Mouse (Mus musculus) limb, embryonic 12.5 days (tissue): Measurements from ENCODE around the gene Mien1. TPM values are rescaled to one million over a fixed set of nuclear protein-coding genes. Genes with fewer than 3 reads are reported as not detected.

Experiments used
- ATAC-seq: fragments of 200-750 bp; cut with Nextera tagmentation; 2 replicates; pipeline ENCODE4 v1.8.0; 2017; ENCODE audit warnings: low read depth, moderate TSS enrichment; ENCODE audit not compliant: insufficient number of reproducible peaks, insufficient read depth, low FRiP score, low TSS enrichment
- H3K27ac ChIP-seq: fragments of 300-500 bp; sonication (generic); 2 replicates; pipeline ENCODE4 v1.5.1; 2016; ENCODE audit warnings: mild to moderate bottlenecking, moderate library complexity
- H3K27me3 ChIP-seq: fragments of 300-500 bp; sonication (generic); 2 replicates; pipeline ENCODE4 v1.6.1; 2016; ENCODE audit warnings: mild to moderate bottlenecking, moderate library complexity
- H3K36me3 ChIP-seq: fragments of 300-500 bp; sonication (generic); 2 replicates; pipeline ENCODE4 v1.6.1; 2016; ENCODE audit warnings: mild to moderate bottlenecking, moderate library complexity
- H3K4me1 ChIP-seq: fragments of 300-500 bp; sonication (generic); replicated peaks from 2 replicates; pipeline ENCODE4 v1.6.1; 2016
- H3K4me2 ChIP-seq: fragments of 300-500 bp; sonication (generic); 2 replicates; pipeline ENCODE4 v1.6.1; 2016; ENCODE audit warnings: mild to moderate bottlenecking, moderate library complexity
- H3K4me3 ChIP-seq: fragments of 300-500 bp; sonication (generic); replicated peaks from 2 replicates; pipeline ENCODE4 v1.5.1; 2016; ENCODE audit warnings: mild to moderate bottlenecking
- H3K9ac ChIP-seq: fragments of 300-500 bp; sonication (generic); replicated peaks from 2 replicates; pipeline ENCODE4 v1.6.1; 2016; ENCODE audit warnings: mild to moderate bottlenecking, moderate library complexity
- H3K9me3 ChIP-seq: fragments of 300-500 bp; sonication (generic); 2 replicates; pipeline ENCODE4 v1.6.1; 2016; ENCODE audit warnings: mild to moderate bottlenecking, moderate library complexity
- WGBS: fragments of 180-500 bp; shearing (Covaris S2); methylation state at CpG from one replicate; pipeline ENCODE4 v1.1.7; 2016; 5-methylcytosine and 5-hydroxymethylcytosine counted together
- polyA plus RNA-seq: library from polyadenylated mRNA; unstranded; fragments of >200 nt; fragmentation: Nextera tagmentation; extraction: Ambion mirVana; gene quantifications from 2 replicates; pipeline ENCODE4 v1.2.1, GENCODE M21; 2016

Gene Mien1
- polyA plus RNA-seq, 1 experiment from 2014 or later, result 79.8 TPM

DNA sequence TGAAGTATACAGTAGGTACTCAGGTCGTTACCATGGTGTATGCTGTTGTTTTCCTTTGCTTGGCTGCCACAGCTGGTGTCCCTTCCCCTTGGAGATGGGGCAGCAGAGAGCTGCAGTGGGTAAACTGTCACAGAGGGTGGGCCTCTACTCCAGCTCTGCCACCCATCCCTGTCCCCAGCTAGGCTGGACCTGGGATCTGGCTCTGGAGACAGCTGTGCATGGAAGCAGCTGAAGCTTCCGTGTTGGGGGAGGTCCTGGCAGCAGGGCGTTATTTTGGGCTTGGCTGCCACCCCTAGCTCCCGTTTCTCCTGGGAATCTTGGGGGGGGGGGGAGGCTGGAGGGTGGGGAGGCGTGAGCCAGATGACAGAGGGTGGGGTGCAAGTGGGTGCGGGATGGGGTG is 20.5 kb downstream of the Mien1 start:
- H3K27ac ChIP-seq, result no peak overlapping the region
- H3K9me3 ChIP-seq, result no peaks in the 10 kb centered on the region
- H3K9ac ChIP-seq, result no peak overlapping the region
- H3K4me2 ChIP-seq, result no peak overlapping the region
- ATAC-seq, result no peak
- 0 out of 2 replicates have a peak, but pooled peaks cover 2% of the 10 kb centered on the region for H3K27me3 ChIP-seq
- peaks cover 50% of the 10 kb centered on the region for H3K36me3 ChIP-seq
- peaks cover 30% of the 10 kb centered on the region for H3K4me1 ChIP-seq
- WGBS, result 59% methylated on average over 5 of the region's 6 CpGs
- no peak overlapping the region for H3K4me3 ChIP-seq

DNA sequence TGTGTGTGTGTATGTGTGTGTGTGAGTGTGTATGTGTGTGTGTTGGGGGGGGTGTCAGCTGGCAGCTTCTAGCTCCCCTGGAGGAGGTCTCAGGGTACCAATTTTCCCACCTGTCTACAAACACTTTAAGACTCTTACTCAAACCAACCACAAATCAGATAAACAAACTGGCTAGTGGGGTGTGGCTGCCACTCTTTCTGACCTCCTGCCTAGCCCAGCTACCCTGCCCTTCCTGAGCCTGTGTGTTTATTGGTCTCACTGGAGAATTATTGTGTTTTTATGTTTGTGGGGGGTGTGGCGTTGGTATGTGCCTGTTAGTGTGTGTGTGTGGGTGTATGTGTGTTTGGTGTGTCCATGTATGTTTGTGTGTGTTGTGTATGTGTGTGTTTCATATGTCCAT is 21.7 kb downstream of the Mien1 start:
- ATAC-seq, result no peak
- H3K4me3 ChIP-seq, result no peak overlapping the region
- no peak overlapping the region for H3K27ac ChIP-seq
- H3K4me1 ChIP-seq, result peaks cover 30% of the 10 kb centered on the region
- 66% methylated on average over 1 of the region's 1 CpGs for WGBS
- H3K9me3 ChIP-seq, result no peaks in the 10 kb centered on the region
- H3K36me3 ChIP-seq, result peaks cover 38% of the 10 kb centered on the region
- H3K9ac ChIP-seq, result no peak overlapping the region
- no peak overlapping the region for H3K4me2 ChIP-seq
- 0 out of 2 replicates have a peak, but pooled peaks cover 2% of the 10 kb centered on the region for H3K27me3 ChIP-seq

DNA sequence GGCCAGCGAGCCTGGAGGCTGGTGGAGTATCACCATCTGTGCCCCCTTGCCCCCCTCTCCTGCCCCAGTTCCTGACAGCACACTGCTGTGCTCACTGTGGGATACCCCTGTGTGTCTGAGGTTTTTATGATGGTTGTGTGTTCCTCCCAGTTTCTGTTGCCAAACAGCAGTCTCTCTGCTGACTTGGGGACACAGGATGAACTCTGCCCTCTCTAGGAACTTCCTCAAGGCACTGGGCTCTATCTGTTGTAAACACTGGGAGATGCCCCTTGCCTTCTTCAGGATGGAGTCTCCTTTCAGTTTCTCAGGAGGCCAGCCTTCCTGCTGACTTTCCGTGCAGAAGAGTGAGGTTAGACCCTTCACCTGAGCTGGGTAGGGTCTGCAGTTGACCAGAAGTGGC is 24.6 kb downstream of the Mien1 start:
- H3K27ac ChIP-seq, result no peak overlapping the region
- peak overlapping the region; percentile 73 for H3K4me2 ChIP-seq
- peaks cover 11% of the 10 kb centered on the region for H3K36me3 ChIP-seq
- WGBS, result 19% methylated on average over 2 of the region's 2 CpGs
- H3K4me3 ChIP-seq, result peak overlapping the region; percentile 95
- H3K27me3 ChIP-seq, result peaks cover 16% of the 10 kb centered on the region
- no peaks in the 10 kb centered on the region for H3K9me3 ChIP-seq
- no peak overlapping the region for H3K9ac ChIP-seq
- ATAC-seq, result no peak
- H3K4me1 ChIP-seq, result peaks cover 41% of the 10 kb centered on the region

DNA sequence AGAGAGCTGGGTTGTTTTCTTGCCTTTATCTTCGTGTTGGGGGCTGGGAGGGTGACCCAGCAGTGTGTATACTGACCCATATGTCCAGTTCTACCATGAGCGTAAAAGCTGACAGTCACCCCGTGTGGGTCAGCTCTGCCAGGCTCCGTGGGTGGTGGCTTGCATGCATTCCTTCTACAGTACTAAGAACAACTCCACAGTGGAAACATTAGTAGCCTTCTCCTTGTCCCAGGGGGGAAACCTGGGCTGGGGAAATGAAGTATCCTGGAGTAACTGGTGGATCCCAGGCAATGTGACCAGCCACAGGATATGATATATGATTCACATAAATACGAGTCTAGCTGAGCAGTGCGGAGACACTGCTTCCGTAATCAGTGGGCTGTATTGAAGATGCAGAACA is 25.1 kb downstream of the Mien1 start:
- H3K27me3 ChIP-seq, result peaks cover 16% of the 10 kb centered on the region
- peaks cover 7% of the 10 kb centered on the region; the same call in 1 of the 2 replicates for H3K36me3 ChIP-seq
- peak overlapping the region; percentile 95 for H3K4me3 ChIP-seq
- no peaks in the 10 kb centered on the region for H3K9me3 ChIP-seq
- ATAC-seq, result no peak
- whole genome bisulfite sequencing, result 18% methylated on average over 7 of the region's 7 CpGs
- peak overlapping the region; percentile 97 for H3K27ac ChIP-seq
- peaks cover 45% of the 10 kb centered on the region for H3K4me1 ChIP-seq
- H3K4me2 ChIP-seq, result peak overlapping the region; percentile 73
- H3K9ac ChIP-seq, result peak overlapping the region; percentile 96

DNA sequence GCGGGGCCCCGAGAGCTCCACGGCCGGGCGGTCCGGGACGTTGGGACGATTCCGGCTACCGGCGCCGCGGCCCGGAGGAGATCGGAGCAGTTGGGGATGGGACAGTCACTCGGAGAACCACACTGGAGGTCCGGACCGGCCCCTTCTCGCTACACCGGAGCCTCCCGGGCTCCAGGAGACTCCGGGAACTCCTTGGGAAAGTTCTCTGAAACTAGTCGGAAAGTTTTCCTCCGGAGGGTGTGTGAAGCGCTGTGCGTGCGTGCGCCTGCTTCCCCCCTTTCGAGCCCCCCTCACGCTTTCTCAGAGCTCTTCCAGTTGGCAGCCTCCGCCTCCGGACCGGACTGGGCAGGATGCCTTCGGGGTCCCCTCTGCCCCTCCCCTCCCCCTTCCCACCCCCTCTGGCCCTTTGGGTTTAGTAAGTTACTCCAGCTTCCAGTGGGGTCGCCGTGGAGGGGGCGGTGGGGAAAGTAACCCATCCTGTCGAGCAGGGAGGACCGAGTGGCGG is 25.9 kb downstream of the Mien1 start:
- peaks cover 45% of the 10 kb centered on the region for H3K4me1 ChIP-seq

DNA sequence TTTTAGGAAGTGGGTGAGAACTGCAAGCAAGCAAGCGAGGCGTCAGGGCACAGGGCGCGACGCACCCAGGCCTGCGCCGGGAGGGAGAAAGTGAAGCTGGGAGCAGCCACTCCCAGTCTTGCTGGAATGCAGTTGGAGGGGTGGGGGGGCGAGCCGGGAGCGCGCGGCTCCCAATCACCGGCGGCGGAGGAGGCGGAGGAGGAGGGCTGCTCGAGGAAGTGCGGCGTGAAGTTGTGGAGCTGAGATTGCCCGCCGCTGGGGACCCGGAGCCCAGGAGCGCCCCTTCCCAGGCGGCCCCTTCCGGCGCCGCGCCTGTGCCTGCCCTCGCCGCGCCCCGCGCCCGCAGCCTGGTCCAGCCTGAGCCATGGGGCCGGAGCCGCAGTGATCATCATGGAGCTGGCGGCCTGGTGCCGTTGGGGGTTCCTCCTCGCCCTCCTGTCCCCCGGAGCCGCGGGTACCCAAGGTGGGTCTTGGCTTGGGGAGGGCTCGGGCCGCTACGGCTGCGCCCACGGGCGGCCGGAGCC is 26.5 kb downstream of the Mien1 start, which contains the start of gene Erbb2:
TSS of gene Erbb2 (plus strand) at position 198 of the 524 bp plus-strand sequence.
- Histone ChIP-seq H3K4me1 (peaks cover 43% of the 10 kb centered on the region), H3K9ac (peak within 1 kb of the TSS; percentile 96), H3K27me3 (peaks cover 16% of the 10 kb centered on the region), H3K4me3 (peak within 1 kb of the TSS; percentile 95), H3K4me2 (peak within 1 kb of the TSS; percentile 73), H3K9me3 (no peaks in the 10 kb centered on the region), H3K36me3 (no peaks in the 10 kb centered on the region; the same call in 1 of the 2 replicates), H3K27ac (peak within 1 kb of the TSS; percentile 97)
- WGBS, result under 1% methylated on average over 48 of the region's 49 CpGs
- peak; percentile 52; the same call in 1 of the 2 replicates for ATAC-seq

More for the DNA sequence above, 25.9 kb downstream of the Mien1 start:
- no peaks in the 10 kb centered on the region for H3K9me3 ChIP-seq
- peak overlapping the region; percentile 73 for H3K4me2 ChIP-seq
- peak; percentile 32; the same call in 1 of the 2 replicates for ATAC-seq
- peak overlapping the region; percentile 95 for H3K4me3 ChIP-seq
- H3K9ac ChIP-seq, result peak overlapping the region; percentile 96
- under 1% methylated on average over 40 of the region's 40 CpGs for WGBS
- H3K27me3 ChIP-seq, result peaks cover 16% of the 10 kb centered on the region
- no peaks in the 10 kb centered on the region; the same call in 1 of the 2 replicates for H3K36me3 ChIP-seq
- H3K27ac ChIP-seq, result peak overlapping the region; percentile 97

DNA sequence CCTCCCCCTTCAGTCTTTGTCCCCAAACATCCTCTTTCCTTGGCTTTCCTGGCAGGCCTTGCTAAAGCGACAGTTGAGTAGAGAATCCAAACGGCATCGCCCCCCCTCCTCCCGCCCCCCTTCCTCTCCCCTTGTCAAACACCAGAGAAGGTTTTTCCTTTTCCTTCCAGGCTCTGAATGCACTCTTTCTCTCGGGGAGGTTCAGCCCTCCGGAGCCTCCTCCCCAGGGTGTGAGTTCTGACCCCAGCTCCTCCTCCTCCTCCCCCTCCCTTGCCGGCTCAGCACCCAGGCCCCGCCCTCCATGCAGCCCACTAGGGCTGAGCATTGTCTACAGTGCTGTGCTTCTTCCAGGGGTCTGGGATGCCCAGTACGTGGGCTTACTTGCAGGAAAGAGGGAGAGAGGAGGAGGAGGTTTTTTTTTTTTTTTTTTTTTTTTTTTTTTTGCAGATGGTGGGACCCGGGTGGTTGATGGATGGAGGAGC is 29.4 kb downstream of the Mien1 start:
- ATAC-seq, result peak; percentile 48; the same call in 1 of the 2 replicates
- WGBS, result 3% methylated on average over 9 of the region's 10 CpGs
- H3K9me3 ChIP-seq, result no peaks in the 10 kb centered on the region
- H3K36me3 ChIP-seq, result no peaks in the 10 kb centered on the region
- peak overlapping the region; percentile 45 for H3K4me2 ChIP-seq
- 0 out of 2 replicates have a peak overlapping the region, but pooled peaks have one; percentile 18 for H3K27ac ChIP-seq
- H3K9ac ChIP-seq, result peak overlapping the region; percentile 38; the same call in 1 of the 2 replicates
- H3K4me3 ChIP-seq, result 0 out of 2 replicates have a peak overlapping the region, but pooled peaks have one; percentile 3
- H3K27me3 ChIP-seq, result peaks cover 13% of the 10 kb centered on the region
- H3K4me1 ChIP-seq, result peaks cover 25% of the 10 kb centered on the region

DNA sequence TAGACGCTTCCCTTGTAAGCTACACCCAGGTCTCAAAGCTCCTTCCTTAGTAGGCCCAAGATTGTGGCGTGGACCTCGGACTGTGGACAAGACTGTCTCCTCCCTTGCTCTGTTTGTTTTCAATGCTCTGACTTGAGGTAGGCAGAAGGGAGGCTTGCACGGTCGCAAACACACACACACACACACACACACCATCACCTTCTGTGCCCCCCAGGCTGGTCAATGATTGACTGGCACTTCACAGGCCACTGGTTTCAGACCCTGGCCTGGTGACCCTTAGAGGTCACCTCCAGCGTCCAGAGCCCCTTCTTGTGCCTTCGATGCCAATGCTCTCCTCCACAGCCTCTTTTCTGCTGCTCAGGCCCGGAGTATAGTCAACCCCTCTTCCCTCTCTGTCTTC is 29.9 kb downstream of the Mien1 start:
- H3K9ac ChIP-seq, result peak overlapping the region; percentile 38
- 0 out of 2 replicates have a peak overlapping the region, but pooled peaks have one; percentile 3 for H3K4me3 ChIP-seq

DNA sequence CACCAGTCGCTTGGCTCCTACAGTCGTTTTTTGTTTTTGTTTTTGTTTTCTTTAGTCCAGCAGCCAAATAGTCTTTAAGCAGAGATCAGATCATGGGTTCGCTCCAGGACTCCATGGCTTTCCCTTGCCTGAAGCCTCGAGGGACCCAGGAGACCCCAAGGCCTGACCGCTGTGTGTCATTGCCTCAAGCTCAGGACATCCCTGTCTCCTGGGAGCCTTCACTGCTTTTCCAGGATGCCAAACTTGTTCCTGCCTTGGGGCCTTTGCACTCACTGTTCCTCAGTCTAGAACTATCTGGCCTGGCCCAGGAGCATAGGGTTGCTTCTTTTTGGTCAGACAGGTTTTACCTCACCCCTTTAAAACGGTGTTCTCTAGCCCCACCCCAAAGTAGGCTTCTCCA is 32.2 kb downstream of the Mien1 start:
- ATAC-seq, result no peak
- H3K4me1 ChIP-seq, result peaks cover 12% of the 10 kb centered on the region
- H3K36me3 ChIP-seq, result no peaks in the 10 kb centered on the region
- no peak overlapping the region for H3K4me2 ChIP-seq
- H3K9ac ChIP-seq, result no peak overlapping the region
- H3K4me3 ChIP-seq, result no peak overlapping the region
- H3K9me3 ChIP-seq, result no peaks in the 10 kb centered on the region
- 69% methylated on average over 6 of the region's 6 CpGs for WGBS
- H3K27ac ChIP-seq, result no peak overlapping the region
- H3K27me3 ChIP-seq, result peaks cover 19% of the 10 kb centered on the region

More for the DNA sequence above, 29.9 kb downstream of the Mien1 start:
- ATAC-seq, result no peak
- Histone ChIP-seq H3K9me3 (no peaks in the 10 kb centered on the region), H3K27ac (0 out of 2 replicates have a peak overlapping the region, but pooled peaks have one; percentile 18), H3K4me1 (peaks cover 20% of the 10 kb centered on the region), H3K27me3 (peaks cover 14% of the 10 kb centered on the region), H3K4me2 (peak overlapping the region; percentile 45), H3K36me3 (no peaks in the 10 kb centered on the region)
- 60% methylated on average over 8 of the region's 8 CpGs for WGBS

DNA sequence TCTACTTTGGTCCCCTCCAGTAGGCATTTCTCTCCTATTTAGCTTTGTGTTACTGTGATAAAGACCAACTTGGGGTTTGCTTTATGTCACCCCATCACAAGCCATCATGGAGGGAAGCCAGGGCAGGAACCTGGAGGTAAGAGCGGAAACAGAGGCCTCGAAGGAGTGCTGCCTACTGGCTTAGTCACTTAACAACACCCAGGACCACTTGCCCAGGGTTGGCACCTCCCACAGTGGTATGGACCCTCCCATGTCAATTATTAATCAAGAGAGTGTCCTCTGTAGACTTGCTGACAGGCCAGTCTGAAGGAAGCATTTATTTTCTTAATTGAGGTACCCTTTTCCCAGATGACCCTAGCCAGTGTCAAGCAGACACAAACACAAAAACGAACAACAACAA is 38.0 kb downstream of the Mien1 start:
- ATAC-seq, result no peak
- Histone ChIP-seq H3K4me1 (peaks cover 4% of the 10 kb centered on the region), H3K4me2 (peak overlapping the region; percentile 65), H3K27me3 (peaks cover 6% of the 10 kb centered on the region; the same call in 1 of the 2 replicates), H3K9me3 (no peaks in the 10 kb centered on the region), H3K9ac (peak overlapping the region; percentile 71), H3K4me3 (peak overlapping the region; percentile 68), H3K36me3 (peaks cover 5% of the 10 kb centered on the region; the same call in 1 of the 2 replicates), H3K27ac (peak overlapping the region; percentile 96)
- 58% methylated on average over 3 of the region's 3 CpGs for WGBS

DNA sequence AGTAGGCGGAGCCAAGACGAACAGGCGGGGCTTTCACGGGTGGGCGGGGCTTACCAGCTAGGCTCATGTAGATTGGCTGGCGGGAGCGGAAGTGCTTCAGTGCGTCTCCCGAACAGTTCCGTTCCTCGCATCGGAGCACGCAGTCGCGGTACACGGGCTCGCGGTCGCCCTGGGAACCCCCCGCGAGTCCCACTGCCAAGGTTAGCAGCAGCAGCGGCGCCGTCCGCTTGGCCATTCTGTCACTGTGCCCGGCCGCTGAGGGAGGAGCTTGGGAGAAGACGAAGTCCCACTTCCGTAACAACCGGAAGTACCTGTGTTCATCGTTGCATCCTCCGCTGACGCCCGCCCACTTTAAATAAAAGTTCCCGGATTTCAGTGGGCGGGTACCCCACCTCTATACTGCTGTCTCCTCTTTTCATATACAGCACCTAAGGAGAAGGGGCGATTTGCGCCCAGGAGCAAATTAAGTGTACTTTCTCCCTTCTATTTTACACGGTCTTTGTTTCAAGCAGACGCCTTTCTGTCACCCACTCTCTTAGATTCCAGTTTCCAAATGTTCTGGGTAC is 38.5 kb downstream of the Mien1 start, which contains the start of gene Pgap3:
TSS of gene Pgap3 (minus strand) at position 330 of the 566 bp plus-strand sequence.
- ATAC-seq, result peak; percentile 88
- no peaks in the 10 kb centered on the region for H3K9me3 ChIP-seq
- peaks cover 5% of the 10 kb centered on the region; the same call in 1 of the 2 replicates for H3K36me3 ChIP-seq
- H3K27ac ChIP-seq, result peak within 1 kb of the TSS; percentile 96
- H3K27me3 ChIP-seq, result peaks cover 6% of the 10 kb centered on the region; the same call in 1 of the 2 replicates
- peak within 1 kb of the TSS; percentile 68 for H3K4me3 ChIP-seq
- under 1% methylated on average over 40 of the region's 40 CpGs for WGBS
- peaks cover 4% of the 10 kb centered on the region for H3K4me1 ChIP-seq
- peak within 1 kb of the TSS; percentile 65 for H3K4me2 ChIP-seq
- H3K9ac ChIP-seq, result peak within 1 kb of the TSS; percentile 71
